Mouse (Mus musculus) embryonic facial prominence, embryonic 14.5 days (tissue): ENCODE measurements around the gene Gm28374. TPM values are rescaled to one million over a fixed set of nuclear protein-coding genes. Genes with fewer than 3 reads are reported as not detected.

ENCODE experiments used
- ATAC-seq: fragments of 200-750 bp; cut with Nextera tagmentation; 2 replicates; pipeline ENCODE4 v1.8.0; 2017; ENCODE audit warnings: low read depth, moderate number of reproducible peaks, moderate TSS enrichment
- DNase-seq: peaks from one replicate; pipeline ENCODE4 v3.0.0-alpha.2; 2015; ENCODE audit warnings: low spot score
- H3K27ac ChIP-seq: fragments of 300-500 bp; sonication (generic); replicated peaks from 2 replicates; pipeline ENCODE4 v1.5.1; 2014; ENCODE audit warnings: low read depth, mild to moderate bottlenecking, low read length, moderate library complexity
- H3K27me3 ChIP-seq: fragments of 300-500 bp; sonication (generic); replicated peaks from 2 replicates; pipeline ENCODE4 v1.6.1; 2014; ENCODE audit warnings: low read length; ENCODE audit not compliant: control insufficient read depth, insufficient read depth
- H3K36me3 ChIP-seq: fragments of 300-500 bp; sonication (generic); 2 replicates; pipeline ENCODE4 v1.6.1; 2014; ENCODE audit warnings: low read length, mixed read lengths; ENCODE audit not compliant: control insufficient read depth, insufficient read depth
- H3K4me1 ChIP-seq: fragments of 300-500 bp; sonication (generic); 2 replicates; pipeline ENCODE4 v1.6.1; 2014; ENCODE audit warnings: antibody characterized with exemption, low read length; ENCODE audit not compliant: control insufficient read depth, insufficient read depth
- H3K4me2 ChIP-seq: fragments of 300-500 bp; sonication (generic); 2 replicates; pipeline ENCODE4 v1.6.1; 2014; ENCODE audit warnings: low read depth, mild to moderate bottlenecking, low read length, moderate library complexity, mixed read lengths
- H3K4me3 ChIP-seq: fragments of 300-500 bp; sonication (generic); 2 replicates; pipeline ENCODE4 v1.5.1; 2014; ENCODE audit warnings: low read depth, mild to moderate bottlenecking, low read length
- H3K9ac ChIP-seq: fragments of 300-500 bp; sonication (generic); 2 replicates; pipeline ENCODE4 v1.6.1; 2014; ENCODE audit warnings: low read depth, mild to moderate bottlenecking, low read length, moderate library complexity, mixed read lengths
- H3K9me3 ChIP-seq: fragments of 300-500 bp; sonication (generic); 2 replicates; pipeline ENCODE4 v1.6.1; 2016; ENCODE audit warnings: low read length; ENCODE audit not compliant: control insufficient read depth
- WGBS: fragments of 180-500 bp; shearing (Covaris S2); extraction: QIAGEN DNeasy Blood & Tissue Kit; methylation state at CpG from one replicate; pipeline ENCODE4 v1.1.7; 2014; 5-methylcytosine and 5-hydroxymethylcytosine counted together
- polyA plus RNA-seq: library from polyadenylated mRNA; unstranded; fragments of >200 nt; fragmentation: Nextera tagmentation; extraction: Ambion mirVana; gene quantifications from 2 replicates; pipeline ENCODE4 v1.2.1, GENCODE M21; 2014

Gm28374 gene
- polyA plus RNA-seq, 1 experiment from 2014 or later = 0.28 TPM

GRCm38 (mm10) chr19:6073889-6074288 lies 8.2 kb downstream of the Gm28374 start:
- Histone ChIP-seq H3K27ac (no peak overlapping the region), H3K4me1 (peaks cover 7% of the 10 kb centered on the region; the same call in 1 of the 2 replicates), H3K4me3 (no peak overlapping the region), H3K36me3 (peaks cover 47% of the 10 kb centered on the region), H3K9ac (no peak overlapping the region), H3K4me2 (no peak overlapping the region), H3K27me3 (no peaks in the 10 kb centered on the region), H3K9me3 (no peaks in the 10 kb centered on the region)
- DNase-seq = no peak
- 92% methylated on average over 5 of the region's 5 CpGs for WGBS
- ATAC-seq = no peak

- H3K36me3 ChIP-seq = peaks cover 51% of the 10 kb centered on the region
- ATAC-seq = no peak
- H3K4me3 ChIP-seq = no peak overlapping the region
- no peaks in the 10 kb centered on the region for H3K9me3 ChIP-seq
- no peak overlapping the region for H3K27ac ChIP-seq
- H3K4me2 ChIP-seq = no peak overlapping the region
- 94% methylated on average over 19 of the region's 19 CpGs for WGBS
- peaks cover 17% of the 10 kb centered on the region; the same call in 1 of the 2 replicates for H3K4me1 ChIP-seq
- H3K27me3 ChIP-seq = no peaks in the 10 kb centered on the region
- DNase-seq = no peak
- H3K9ac ChIP-seq = no peak overlapping the region
Observed at GRCm38 (mm10) chr19:6071261-6071660, 10.8 kb downstream of the Gm28374 start.

GRCm38 (mm10) chr19:6070571-6071250 lies 11.3 kb downstream of the Gm28374 start:
- peaks cover 51% of the 10 kb centered on the region for H3K36me3 ChIP-seq
- no peak overlapping the region for H3K4me3 ChIP-seq
- H3K9me3 ChIP-seq = no peaks in the 10 kb centered on the region
- no peaks in the 10 kb centered on the region for H3K27me3 ChIP-seq
- DNase-seq (no peak), ATAC-seq (no peak)
- H3K27ac ChIP-seq = no peak overlapping the region
- H3K9ac ChIP-seq = no peak overlapping the region
- 87% methylated on average over 28 of the region's 31 CpGs for WGBS
- H3K4me1 ChIP-seq = peaks cover 12% of the 10 kb centered on the region; the same call in 1 of the 2 replicates
- no peak overlapping the region for H3K4me2 ChIP-seq

GRCm38 (mm10) chr19:6069851-6070250 lies 12.2 kb downstream of the Gm28374 start:
- Histone ChIP-seq H3K4me2 (no peak overlapping the region), H3K36me3 (peaks cover 51% of the 10 kb centered on the region), H3K4me3 (no peak overlapping the region), H3K4me1 (peaks cover 12% of the 10 kb centered on the region; the same call in 1 of the 2 replicates), H3K9ac (no peak overlapping the region), H3K27me3 (no peaks in the 10 kb centered on the region), H3K9me3 (no peaks in the 10 kb centered on the region), H3K27ac (no peak overlapping the region)
- ATAC-seq (no peak), DNase-seq (no peak)
- WGBS = 93% methylated on average over 9 of the region's 10 CpGs

GRCm38 (mm10) chr19:6068951-6069350 lies 13.1 kb downstream of the Gm28374 start:
- Histone ChIP-seq H3K27me3 (no peaks in the 10 kb centered on the region), H3K9me3 (no peaks in the 10 kb centered on the region), H3K4me2 (no peak overlapping the region), H3K9ac (no peak overlapping the region), H3K36me3 (peaks cover 47% of the 10 kb centered on the region), H3K27ac (no peak overlapping the region), H3K4me1 (peaks cover 12% of the 10 kb centered on the region; the same call in 1 of the 2 replicates), H3K4me3 (no peak overlapping the region)
- 71% methylated on average over 4 of the region's 4 CpGs for WGBS
- no peak for DNase-seq
- ATAC-seq = no peak

- Histone ChIP-seq H3K27me3 (no peaks in the 10 kb centered on the region), H3K9ac (peak within 1 kb of the TSS; percentile 62), H3K27ac (peak within 1 kb of the TSS; percentile 72), H3K4me1 (peaks cover 12% of the 10 kb centered on the region; the same call in 1 of the 2 replicates), H3K4me3 (peak within 1 kb of the TSS; percentile 44), H3K36me3 (peaks cover 37% of the 10 kb centered on the region), H3K4me2 (peak within 1 kb of the TSS; percentile 92), H3K9me3 (no peaks in the 10 kb centered on the region)
- ATAC-seq (peak; percentile 94), DNase-seq (peak; percentile 96)
- WGBS = 10% methylated on average over 29 of the region's 33 CpGs
Observed at GRCm38 (mm10) chr19:6067724-6068415, 14.2 kb downstream of the Gm28374 start, which contains the start of gene Tm7sf2. Gene Tm7sf2, minus strand, starts transcription at chr19:6068373.

- peak overlapping the region; percentile 72 for H3K27ac ChIP-seq
- no peaks in the 10 kb centered on the region for H3K9me3 ChIP-seq
- H3K4me1 ChIP-seq = peaks cover 19% of the 10 kb centered on the region
- peaks cover 32% of the 10 kb centered on the region for H3K36me3 ChIP-seq
- under 1% methylated on average over 28 of the region's 30 CpGs for WGBS
- peak overlapping the region; percentile 92 for H3K4me2 ChIP-seq
- DNase-seq (peak; percentile 89), ATAC-seq (peak; percentile 75)
- no peaks in the 10 kb centered on the region for H3K27me3 ChIP-seq
- H3K4me3 ChIP-seq = peak overlapping the region; percentile 44
- peak overlapping the region; percentile 62 for H3K9ac ChIP-seq
Observed at GRCm38 (mm10) chr19:6067011-6067723, 14.9 kb downstream of the Gm28374 start.

- Histone ChIP-seq H3K9ac (peak overlapping the region; percentile 62), H3K27ac (peak overlapping the region; percentile 72; the same call in 1 of the 2 replicates), H3K9me3 (no peaks in the 10 kb centered on the region), H3K4me2 (peak overlapping the region; percentile 92), H3K4me1 (peaks cover 23% of the 10 kb centered on the region), H3K27me3 (no peaks in the 10 kb centered on the region), H3K36me3 (peaks cover 30% of the 10 kb centered on the region), H3K4me3 (peak overlapping the region; percentile 44)
- DNase-seq = no peak
- no peak for ATAC-seq
- WGBS = 33% methylated on average over 5 of the region's 5 CpGs
Observed at GRCm38 (mm10) chr19:6066571-6066970, 15.5 kb downstream of the Gm28374 start.
